Mouse (Mus musculus) spleen, adult 2 months (tissue): ENCODE data around the gene Lrp5.

Experiments
- CTCF ChIP-seq: fragments of 200-500 bp; IDR thresholded peaks from 2 replicates; pipeline ENCODE4 v1.5.1; 2011; ENCODE audit warnings: mild to moderate bottlenecking, inconsistent platforms; ENCODE audit not compliant: insufficient read depth, insufficient read length, insufficient replicate concordance; ENCODE audit errors: extremely low read depth
- POLR2A ChIP-seq: fragments of 200-500 bp; IDR thresholded peaks from 2 replicates; pipeline ENCODE4 v1.6.1; 2011; ENCODE audit warnings: low read depth, low read length, inconsistent platforms

- TF ChIP-seq CTCF, result no peak
- TF ChIP-seq POLR2A, result no peak
These were observed 111.1 kb downstream of the Lrp5 start for GRCm38 (mm10) chr19:3575276-3575631.
